Mouse (Mus musculus) small intestine, adult 2 months (tissue): ENCODE data around the gene Il15ra.

ENCODE experiments used
- CTCF ChIP-seq: fragments of 200-500 bp; IDR thresholded peaks from 2 replicates; pipeline ENCODE4 v1.5.1; 2012; ENCODE audit warnings: low read depth, mild to moderate bottlenecking, control low read depth, inconsistent platforms, low read length, moderate library complexity, mixed read lengths; ENCODE audit not compliant: insufficient replicate concordance, insufficient read length; ENCODE audit errors: extremely low read depth
- POLR2A ChIP-seq: fragments of 200-500 bp; IDR thresholded peaks from 2 replicates; pipeline ENCODE4 v1.6.1; 2012; ENCODE audit warnings: low read depth, mild to moderate bottlenecking, control low read depth, inconsistent platforms, low read length, moderate library complexity

DNA sequence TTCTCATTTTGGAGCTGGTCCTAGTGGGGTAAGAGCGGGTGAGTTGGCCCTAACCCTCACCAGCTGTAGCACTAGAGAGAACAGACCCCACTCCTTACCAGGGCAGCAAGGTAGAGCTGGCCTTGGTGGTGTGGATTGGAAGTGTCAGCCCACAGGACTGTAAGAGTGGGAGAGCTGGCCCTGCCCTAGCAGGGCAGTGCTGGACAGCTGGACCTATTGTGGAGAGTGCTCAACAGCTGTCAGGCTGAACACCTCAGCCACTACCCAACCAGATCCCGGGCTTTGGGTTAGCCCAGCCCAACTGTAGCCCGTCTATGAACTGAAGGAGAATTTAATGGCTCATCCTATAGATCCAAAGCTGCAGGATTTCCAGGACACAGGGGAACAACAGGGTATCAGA lies 33.7 kb downstream of the Il15ra start:
- TF ChIP-seq CTCF = no peak
- no peak for TF ChIP-seq POLR2A
